Mouse (Mus musculus) layer of hippocampus, adult 18-20 months (tissue): Measurements from ENCODE around the gene Slco3a1. TPM values are rescaled to one million over a fixed set of nuclear protein-coding genes. Genes with fewer than 3 reads are reported as not detected.

Experiments
- DNase-seq, 2 experiments: peaks; one replicate each; pipeline ENCODE4 v3.0.0; 2022; ENCODE audit warnings: low spot score in 2 of 2
- total RNA-seq, 2 experiments: library from RNA; stranded (reverse); gene quantifications; 2 replicates each; pipeline ENCODE4 v1.2.3; 2021

Gene Slco3a1
- total RNA-seq, 2 experiments from 2014 or later: 51.9 to 53.4 TPM

GRCm38 (mm10) chr7:74529183-74529757, 25.3 kb downstream of the Slco3a1 start:
- no peak for DNase-seq

GRCm38 (mm10) chr7:74528182-74528581, 26.4 kb downstream of the Slco3a1 start:
- DNase-seq: no peak

- DNase-seq: no peak
Observed at GRCm38 (mm10) chr7:74527689-74528088, 26.9 kb downstream of the Slco3a1 start.

DNA sequence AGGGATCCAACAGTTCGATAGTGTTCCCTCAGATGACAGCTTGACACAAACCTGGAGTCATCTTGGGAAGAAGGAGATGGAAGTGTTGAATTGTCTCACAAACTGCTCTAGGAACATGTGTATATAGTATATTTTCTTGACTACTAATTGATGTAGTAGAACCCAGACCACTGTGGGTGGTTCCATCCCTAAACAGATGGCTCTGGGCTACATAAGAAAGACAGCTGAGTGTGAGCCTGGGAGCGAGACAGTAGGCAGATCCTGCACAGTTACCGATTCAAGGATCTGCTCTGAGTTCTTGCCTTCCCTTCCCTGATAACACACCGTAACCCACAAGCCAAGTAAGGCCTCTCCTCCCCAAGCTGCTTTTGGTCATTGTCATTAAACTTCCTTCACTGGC, 28.6 kb downstream of the Slco3a1 start:
- peak in 1 of 2 experiments; percentile 60 for DNase-seq

DNA sequence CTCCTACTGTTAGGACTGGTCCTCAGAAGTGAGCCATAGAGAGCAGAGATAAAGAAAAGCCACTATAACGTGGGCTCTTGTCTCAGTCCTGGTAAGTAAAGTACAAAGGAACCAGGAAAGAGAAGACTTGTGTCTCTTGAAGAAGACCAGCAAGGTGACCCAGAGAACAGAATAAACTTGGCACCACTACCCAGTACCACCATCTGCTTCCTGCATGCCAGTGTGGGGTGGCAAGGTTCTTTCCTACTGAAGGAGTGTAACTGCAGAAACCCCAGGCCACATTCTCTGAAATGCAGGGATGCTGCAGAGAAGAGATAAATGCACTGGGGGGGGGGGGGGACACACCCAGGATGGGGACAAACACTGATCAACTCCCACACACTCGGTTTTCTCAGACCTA, 29.0 kb downstream of the Slco3a1 start:
- DNase-seq: no peak

- DNase-seq: no peak
Observed at GRCm38 (mm10) chr7:74524188-74524971, 30.2 kb downstream of the Slco3a1 start.

DNA sequence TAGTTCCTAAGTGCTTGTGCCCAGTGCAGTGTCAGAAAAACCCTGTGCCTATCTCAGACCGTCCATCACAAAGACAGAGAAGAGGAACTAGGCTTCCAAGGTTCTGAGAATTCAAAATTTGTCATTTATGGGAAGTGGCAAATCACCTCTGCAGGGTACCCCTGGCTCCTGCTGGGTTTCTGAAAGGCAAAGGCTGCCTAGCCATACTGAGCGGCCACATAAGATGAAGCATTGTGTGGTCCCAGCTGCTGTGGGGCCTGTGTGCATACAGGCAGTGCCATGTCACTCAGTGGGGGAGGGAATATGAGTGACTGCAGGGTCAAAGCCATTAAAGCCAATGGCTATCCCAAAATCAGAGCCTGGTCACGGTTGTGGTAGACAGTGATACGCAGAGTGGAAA, 31.5 kb downstream of the Slco3a1 start:
- DNase-seq: no peak

DNA sequence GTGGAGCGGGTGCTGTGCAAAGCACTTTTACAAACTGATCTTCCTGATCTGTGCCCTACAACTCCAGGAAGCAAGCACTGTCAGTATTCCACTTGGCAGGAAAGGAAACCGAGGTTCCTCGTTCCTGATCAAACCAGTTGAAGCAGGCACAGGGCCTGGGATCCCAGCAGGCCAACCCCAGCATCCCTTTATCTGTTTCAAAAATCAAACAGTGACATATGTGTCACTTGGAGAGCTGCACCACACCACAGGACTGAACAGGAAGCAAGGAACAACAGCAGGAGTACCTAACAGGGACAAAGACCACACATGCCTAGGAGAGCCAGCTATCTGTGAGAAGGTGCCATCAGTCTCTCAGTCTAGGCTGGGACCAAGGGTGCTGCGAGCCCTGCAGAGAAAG, 32.3 kb downstream of the Slco3a1 start:
- no peak for DNase-seq

DNA sequence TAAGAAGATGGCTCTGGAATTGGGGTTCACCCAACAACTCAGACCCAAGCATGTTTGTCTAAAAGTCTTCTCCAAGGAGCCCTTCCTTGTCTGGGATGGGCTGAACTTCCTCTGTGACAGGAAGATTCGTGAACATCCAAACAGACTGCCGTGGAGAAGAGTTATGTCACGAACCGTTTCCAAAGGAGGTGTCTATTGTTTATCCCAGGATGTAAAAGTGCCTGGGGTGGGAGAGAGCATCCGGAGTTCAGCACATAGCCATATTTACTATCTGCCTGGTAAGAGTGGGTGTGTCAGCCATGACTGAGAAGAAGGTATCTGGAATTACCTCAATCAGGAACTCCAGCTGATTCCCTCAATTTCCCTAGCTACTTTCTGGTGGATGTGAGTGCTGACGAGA, 35.2 kb downstream of the Slco3a1 start:
- DNase-seq: no peak

DNA sequence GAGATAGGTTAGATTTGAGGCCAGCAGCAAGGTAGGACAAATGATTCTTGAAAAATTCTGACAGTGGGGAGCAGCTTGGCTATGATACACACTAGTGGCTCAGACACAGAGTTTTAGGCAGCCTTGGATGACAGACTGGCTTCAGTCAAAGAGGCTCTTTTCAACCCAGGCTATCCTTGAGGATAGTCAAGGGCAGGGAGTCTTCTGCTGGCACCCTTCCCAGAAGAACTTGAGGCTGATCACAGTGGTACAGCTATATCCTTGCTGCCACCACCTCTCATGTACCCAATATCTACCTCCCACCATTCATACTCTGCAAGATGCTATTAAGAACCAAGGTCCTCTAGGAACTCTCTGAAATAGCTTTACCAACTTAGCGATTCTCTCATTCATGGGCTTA, 35.8 kb downstream of the Slco3a1 start:
- no peak for DNase-seq

- no peak for DNase-seq
Observed at GRCm38 (mm10) chr7:74518255-74518654, 36.3 kb downstream of the Slco3a1 start.

GRCm38 (mm10) chr7:74510676-74511075, 43.9 kb downstream of the Slco3a1 start:
- no peak for DNase-seq

- DNase-seq: no peak
Observed at GRCm38 (mm10) chr7:74508205-74508604, 46.4 kb downstream of the Slco3a1 start.

- DNase-seq: no peak
Observed at GRCm38 (mm10) chr7:74506856-74507255, 47.7 kb downstream of the Slco3a1 start.

- DNase-seq: no peak
Observed at GRCm38 (mm10) chr7:74505635-74506034, 48.9 kb downstream of the Slco3a1 start.

DNA sequence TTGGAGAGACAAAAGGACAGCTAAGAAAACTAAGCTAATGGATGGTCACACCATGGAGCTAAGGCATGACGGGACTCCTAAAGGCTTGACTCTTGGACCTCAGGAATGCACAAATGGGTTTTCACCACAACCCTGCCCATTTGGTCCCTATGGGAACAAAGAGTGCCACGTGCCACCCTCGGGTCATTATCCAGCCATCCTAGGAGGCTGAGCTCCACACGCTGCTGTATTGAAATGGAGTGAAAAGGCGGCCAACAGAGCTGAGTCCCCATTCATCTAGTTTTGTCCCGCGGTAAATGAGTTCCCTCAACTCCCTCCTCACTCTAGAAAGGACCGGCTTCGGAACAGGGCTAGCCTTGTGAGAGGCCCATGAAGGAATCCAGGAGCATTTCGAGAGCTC, 53.4 kb downstream of the Slco3a1 start:
- no peak for DNase-seq

DNA sequence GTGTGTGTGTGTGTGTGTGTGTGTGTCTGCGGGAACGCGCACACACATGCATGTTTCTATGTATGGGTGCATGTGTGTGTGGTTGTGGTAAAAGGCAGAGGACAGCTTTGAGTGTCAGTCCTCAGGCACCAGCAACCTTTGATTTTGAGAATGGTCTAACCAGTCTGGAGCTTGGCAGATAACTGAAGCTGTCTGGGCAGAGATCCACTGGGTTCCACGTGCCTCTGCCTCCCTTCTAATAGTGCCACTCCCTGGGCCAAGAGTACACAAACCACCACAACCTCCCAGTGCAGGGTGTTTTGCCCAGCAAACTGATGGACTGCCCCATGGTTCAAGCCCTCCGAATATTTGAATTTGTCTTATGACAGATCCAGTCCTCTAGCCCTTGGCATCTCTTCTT, 55.1 kb downstream of the Slco3a1 start:
- no peak for DNase-seq

- no peak for DNase-seq
Observed at GRCm38 (mm10) chr7:74498266-74498980, 56.2 kb downstream of the Slco3a1 start.

GRCm38 (mm10) chr7:74497203-74497602, 57.4 kb downstream of the Slco3a1 start:
- no peak for DNase-seq

- DNase-seq: no peak
Observed at GRCm38 (mm10) chr7:74495451-74495850, 59.1 kb downstream of the Slco3a1 start.

DNA sequence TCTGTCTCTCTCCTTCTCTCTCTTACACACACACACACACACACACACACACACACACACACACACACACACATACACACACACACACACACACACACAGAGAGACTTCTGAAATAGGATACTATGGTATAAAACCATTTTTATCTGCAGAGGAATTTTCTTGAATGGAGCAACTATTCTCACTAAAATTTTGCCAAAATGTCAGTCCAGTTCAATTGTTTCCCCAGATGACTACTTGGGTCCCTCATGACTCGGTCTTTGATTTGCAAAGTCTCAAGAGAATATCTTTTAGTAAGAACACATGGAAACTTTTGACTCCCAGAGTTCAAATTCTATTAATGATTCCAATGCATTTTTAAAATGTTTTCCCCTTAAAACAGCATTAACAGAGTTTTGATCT, 60.8 kb downstream of the Slco3a1 start:
- DNase-seq: no peak

GRCm38 (mm10) chr7:74491683-74492355, 62.8 kb downstream of the Slco3a1 start:
- DNase-seq: peak in 1 of 2 experiments; percentile 30
